Mouse (Mus musculus) megakaryocyte-erythroid progenitor cell, adult 5 weeks (primary cell): ENCODE results near the gene Mrto4. TPM values are rescaled to one million over a fixed set of nuclear protein-coding genes. Genes with fewer than 3 reads are reported as not detected.

Experiments
- polyA plus RNA-seq: library from polyadenylated mRNA; stranded (reverse); fragments of >175 nt; gene quantifications from 2 replicates; pipeline ENCODE4 v1.2.3, GENCODE M21; 2012

Mrto4 gene
- 70.4 and 88.0 TPM in 2 replicates for polyA plus RNA-seq

GRCm38 (mm10) chr4:139351931-139352711 is at the start of gene Mrto4, which contains the start of the genes Emc1 and Ubr4:
Gene Mrto4 (minus strand): TSS chr4:139352576.
Gene Emc1 (plus strand): TSS chr4:139352587.
Gene Ubr4 (plus strand): TSS chr4:139352609.

DNA sequence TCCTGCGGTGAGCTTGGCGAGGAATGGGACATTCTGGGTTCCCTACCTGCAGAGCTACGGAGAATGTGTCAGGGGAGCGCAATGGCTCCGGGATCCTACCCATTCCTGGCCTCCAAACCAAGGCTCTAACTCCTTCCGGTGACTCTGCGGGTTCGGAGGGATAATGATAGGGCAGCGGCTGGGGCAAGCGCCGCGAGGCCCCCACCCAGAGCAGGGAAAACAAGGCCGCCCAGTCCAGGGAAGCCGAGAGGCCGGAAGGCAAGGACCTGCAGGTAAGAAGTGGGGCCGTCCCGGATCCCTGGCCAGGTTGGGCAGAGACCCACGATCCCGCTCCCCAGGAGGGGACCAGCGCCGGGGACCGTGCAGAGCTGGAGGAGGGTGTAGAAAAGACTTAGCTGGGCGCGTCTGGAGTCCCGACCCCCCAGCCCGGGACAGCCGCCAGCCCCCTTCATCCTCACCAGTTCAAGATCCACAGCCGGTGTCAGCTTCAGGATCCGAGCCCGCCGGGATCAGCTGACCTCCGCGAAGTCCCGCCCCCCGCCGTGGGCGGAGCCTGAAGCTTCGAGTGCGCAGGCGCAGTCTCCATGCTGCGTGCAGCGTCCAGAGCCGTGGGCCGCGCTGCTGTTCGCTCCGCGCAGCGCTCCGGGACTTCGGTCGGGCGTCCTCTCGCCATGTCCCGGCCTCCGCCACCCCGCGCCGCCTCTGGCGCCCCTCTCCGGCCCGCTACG is 42.0 kb downstream of the Mrto4 start, which contains the start of the genes Pqlc2 and Akr7a5:
Pqlc2 (minus strand) TSS at position 538 of the 728 bp plus-strand sequence.
Akr7a5 (plus strand) TSS at position 574 of the 728 bp plus-strand sequence.

Other genes with a start within 250 kb of the Mrto4 start
- gene Minos1, start 221.5 kb downstream of the Mrto4 start, polyA plus RNA-seq, result 17.2 and 19.9 TPM in 2 replicates
- gene Capzb, start 159.7 kb downstream of the Mrto4 start, polyA plus RNA-seq, result 193 and 208 TPM in 2 replicates
- 3.1 and 4.3 TPM in 2 replicates for gene Pqlc2, start 41.9 kb downstream of the Mrto4 start, polyA plus RNA-seq
- 52.2 and 56.8 TPM in 2 replicates for gene Akr7a5, start 41.8 kb downstream of the Mrto4 start, polyA plus RNA-seq
- 4.5 and 6.7 TPM in 2 replicates for gene Emc1, start within 50 bp of the Mrto4 start, polyA plus RNA-seq
- 58.8 and 87.5 TPM in 2 replicates for gene Ubr4, start within 50 bp of the Mrto4 start, polyA plus RNA-seq
- gene Iffo2, start 178.0 kb upstream of the Mrto4 start, polyA plus RNA-seq, result 1.9 and 3.4 TPM in 2 replicates